Mouse (Mus musculus) erythroid progenitor cell, adult 5-6 weeks (primary cell): ENCODE measurements around the gene Fat1. TPM values are rescaled to one million over a fixed set of nuclear protein-coding genes. Genes with fewer than 3 reads are reported as not detected.

ENCODE experiments used
- ATAC-seq: replicated peaks from 2 replicates; pipeline ENCODE4 v1.8.0; 2016; ENCODE audit warnings: moderate number of reproducible peaks, mild to moderate bottlenecking, moderate TSS enrichment, inconsistent platforms; ENCODE audit not compliant: poor library complexity, low FRiP score, severe bottlenecking
- total RNA-seq, 2 experiments: library from RNA; stranded (forward) in 1 of 2; stranded (reverse) in 1 of 2; fragments of 150-400 nt in 1 of 2; fragments of 186-747, 209-891 nt in 1 of 2; gene quantifications; 2 replicates each; pipeline versions ENCODE4 v1.2.3 to v1.2.4; 2015 to 2017; ENCODE audit warnings: low replicate concordance in 2 of 2

The Fat1 gene
- total RNA-seq, 2 experiments from 2014 or later: not detected

- ATAC-seq: no peak
Measured at GRCm38 (mm10) chr8:44960455-44960854, 25.2 kb downstream of the Fat1 start.

DNA sequence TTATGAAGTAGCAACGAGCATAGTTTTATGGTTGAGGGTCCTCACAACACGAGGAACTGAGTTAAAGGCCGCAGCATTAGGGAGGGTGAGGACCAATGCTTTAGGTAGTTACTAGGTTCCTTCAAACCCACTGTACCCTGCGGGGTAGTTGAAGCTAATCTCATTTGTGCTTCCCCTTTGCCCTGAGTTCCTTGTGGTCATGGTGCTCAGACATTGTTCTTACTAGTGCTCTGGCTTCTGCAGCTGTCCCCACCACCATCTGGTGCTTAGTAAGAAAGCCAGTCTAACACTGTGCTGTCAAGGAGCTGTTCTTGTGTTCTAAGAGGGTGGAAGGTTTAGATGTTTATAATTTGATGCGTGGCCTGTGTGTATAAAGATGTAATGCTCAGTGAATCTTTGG, 25.7 kb downstream of the Fat1 start:
- no peak for ATAC-seq

DNA sequence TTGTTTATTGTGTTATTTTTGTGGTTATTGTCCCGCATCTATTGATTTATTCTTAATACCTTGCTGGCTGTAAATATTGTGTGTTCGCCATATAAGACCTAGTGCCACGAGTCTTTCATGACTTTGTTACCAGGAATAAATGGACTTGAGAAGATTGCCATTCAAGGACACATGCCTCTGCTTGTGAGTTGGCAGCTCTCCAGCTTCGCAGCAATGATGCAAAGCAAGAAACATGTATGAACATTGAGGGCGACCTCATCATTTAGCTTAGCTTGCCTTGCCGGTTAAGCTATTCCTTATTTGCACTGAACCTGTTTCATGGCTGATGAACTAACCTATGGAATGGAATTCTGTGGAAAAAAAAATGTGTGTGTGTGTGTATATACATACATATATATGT, 26.2 kb downstream of the Fat1 start:
- no peak for ATAC-seq

GRCm38 (mm10) chr8:44962572-44963231, 27.5 kb downstream of the Fat1 start:
- no peak for ATAC-seq

DNA sequence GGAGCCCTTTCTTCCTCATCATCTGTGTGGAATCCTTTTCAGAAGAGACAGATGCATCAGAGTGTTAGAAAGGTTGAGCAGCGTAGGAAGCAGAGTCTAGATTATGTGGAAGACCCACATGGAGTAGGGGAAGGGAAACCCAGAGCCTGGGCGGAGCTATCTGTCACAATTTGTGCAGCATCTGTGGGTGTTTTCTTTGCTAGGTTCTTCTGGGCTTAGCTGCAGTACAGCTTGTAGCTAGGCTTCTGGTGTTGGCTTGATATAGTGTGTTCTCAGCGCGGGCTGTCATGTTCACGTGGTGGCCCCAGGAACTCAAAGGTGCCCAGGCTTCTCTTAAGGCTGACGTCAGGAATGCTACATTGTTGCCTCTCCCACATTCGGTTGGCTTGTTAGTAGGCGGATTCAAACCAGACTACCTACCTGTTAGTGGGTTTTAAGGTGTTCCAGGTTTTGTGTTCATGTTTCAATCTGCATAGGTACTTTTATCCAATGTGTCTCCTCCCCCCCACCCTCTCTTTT, 32.3 kb downstream of the Fat1 start:
- no peak for ATAC-seq

- ATAC-seq: no peak
Measured at GRCm38 (mm10) chr8:44970093-44970492, 34.8 kb downstream of the Fat1 start.

DNA sequence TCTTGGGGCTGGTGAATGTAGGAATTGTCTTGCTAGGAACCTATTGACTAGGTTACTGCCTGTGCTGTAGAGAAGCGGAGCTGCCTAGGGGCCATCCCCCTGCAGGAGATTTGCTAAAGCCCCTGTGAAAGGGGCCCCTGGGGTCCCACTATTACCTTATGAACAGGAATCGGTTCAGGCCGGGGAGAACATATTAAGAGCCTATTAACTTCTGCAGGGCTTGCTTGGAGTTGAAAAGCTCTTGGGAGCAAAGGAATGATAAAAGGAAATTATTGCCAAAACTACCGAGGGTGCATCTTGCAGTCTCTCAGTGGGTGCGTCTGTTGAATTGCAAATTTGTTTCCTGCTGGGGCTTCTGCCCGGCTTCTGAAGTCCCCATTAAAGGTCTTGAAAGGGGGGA, 36.1 kb downstream of the Fat1 start:
- ATAC-seq: no peak

DNA sequence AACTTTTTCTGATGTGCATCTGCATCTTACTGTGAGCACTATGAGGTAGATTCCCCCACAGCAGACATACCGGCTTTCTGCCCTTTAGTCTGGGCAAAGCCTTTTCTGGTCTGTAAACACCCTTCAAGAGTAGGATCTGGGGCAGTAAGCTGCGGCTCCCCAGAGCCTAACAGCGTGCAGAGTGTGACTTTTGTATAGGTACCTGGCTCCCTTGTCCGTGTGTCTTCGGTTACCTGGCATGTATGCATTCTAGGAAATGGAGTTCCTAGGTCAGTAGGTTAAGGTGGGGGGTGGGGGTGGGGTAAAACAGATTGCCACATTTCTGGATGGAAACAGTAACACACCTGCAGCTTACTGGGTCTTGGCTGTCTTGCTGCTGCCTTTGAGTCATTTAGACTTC, 36.7 kb downstream of the Fat1 start:
- ATAC-seq: no peak

GRCm38 (mm10) chr8:44975113-44975512, 39.9 kb downstream of the Fat1 start:
- no peak for ATAC-seq

- no peak for ATAC-seq
Measured at GRCm38 (mm10) chr8:44975654-44976053, 40.4 kb downstream of the Fat1 start.

DNA sequence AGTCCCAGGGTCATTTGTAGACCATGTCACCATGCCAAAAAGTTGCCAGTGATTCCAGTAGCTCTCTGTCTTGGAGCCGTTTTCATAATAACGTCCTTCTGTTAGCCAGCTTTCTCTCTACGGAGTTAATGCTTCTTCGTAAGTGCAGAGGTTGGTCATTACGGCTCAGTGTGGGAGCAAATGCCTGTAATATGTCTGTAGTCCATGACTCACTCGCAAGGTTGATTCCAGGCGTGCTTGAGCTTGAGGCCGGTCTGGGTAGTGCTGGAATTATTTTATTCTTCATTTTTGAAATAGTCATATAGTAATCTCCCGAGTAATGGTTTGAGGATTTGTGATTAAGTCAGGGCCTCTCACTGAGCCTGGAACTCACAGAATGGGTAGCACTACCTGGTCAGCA, 43.4 kb downstream of the Fat1 start:
- ATAC-seq: no peak

GRCm38 (mm10) chr8:44979245-44979644, 44.0 kb downstream of the Fat1 start:
- no peak for ATAC-seq

DNA sequence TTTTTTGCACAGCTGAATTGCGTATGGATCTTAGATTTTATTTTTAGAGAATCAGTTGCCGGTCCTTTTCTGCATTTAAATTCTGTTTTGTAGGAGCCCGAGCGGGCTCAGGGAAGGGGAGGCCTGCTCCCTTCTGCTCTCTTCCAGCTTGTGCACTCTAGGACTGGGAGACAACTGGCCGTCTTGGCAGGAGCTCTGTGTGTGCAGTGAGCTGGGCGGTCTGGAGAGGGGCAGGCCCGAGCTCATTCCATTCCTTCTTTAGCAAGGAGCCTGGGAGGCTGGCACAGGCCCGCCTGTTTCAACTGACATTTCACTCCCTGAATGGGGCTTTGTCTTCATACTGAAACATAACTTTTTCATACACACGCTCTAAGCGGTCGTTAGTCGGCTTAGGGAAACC, 44.8 kb downstream of the Fat1 start:
- ATAC-seq: no peak

- no peak for ATAC-seq
Measured at GRCm38 (mm10) chr8:44985326-44986288, 50.4 kb downstream of the Fat1 start.

DNA sequence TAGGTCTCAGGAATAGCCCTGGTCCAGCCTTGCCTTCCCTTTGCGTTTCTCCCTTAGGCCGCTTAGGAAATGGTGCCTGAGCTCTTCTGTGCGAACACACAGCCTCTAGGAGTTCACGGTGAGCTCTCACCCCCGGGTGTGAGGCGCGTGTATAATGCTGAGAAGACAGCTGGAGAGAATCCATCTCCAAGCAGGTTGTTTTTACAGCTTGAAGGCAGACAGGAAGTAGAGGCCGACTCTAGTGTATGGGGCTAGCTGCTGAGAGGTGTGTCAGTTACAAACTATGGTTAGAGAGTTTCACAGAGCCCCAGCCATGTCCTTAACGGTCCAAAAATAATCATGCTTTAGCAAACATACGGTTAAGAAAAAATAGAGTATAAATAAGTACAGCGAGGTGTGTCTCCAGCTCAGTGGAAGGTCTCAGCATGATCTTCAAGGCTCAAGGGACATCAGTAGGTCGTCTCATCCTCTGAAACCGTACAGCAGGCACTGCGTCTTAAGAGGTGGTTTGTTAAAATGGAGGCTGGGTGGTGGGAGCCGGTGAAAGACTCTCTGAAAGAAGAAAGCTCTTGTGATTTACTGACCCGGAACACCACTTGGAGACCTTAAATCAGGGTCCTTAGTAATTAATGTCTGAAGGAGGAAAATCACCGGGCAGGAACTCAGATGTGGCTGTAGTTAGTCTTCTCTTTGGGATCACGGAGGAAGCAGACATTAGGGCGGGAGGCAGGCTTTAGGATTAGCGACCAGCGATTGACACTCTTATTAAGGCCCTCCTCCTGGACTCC, 56.6 kb downstream of the Fat1 start:
- ATAC-seq: no peak

GRCm38 (mm10) chr8:44992664-44993063, 57.4 kb downstream of the Fat1 start:
- no peak for ATAC-seq

DNA sequence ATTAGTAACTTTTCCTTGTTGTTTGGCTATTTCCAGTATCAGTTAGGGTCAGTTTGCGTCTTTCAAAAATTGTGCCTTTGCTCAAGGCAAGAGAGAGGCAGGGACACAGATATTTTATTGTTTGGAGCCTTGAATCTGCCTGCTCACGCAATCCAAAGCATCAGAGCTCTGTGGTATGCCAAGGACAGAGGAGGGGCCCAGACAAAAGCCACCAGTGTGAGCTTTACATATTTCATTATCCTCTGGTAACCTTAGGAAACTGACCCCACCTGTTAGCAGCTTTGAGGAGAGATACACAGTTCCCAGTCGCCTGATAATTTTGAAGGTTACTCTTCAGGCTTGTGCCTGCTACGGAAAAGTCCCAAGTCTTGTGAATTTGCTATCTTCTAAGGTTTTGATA, 58.1 kb downstream of the Fat1 start:
- no peak for ATAC-seq

GRCm38 (mm10) chr8:44996493-44996892, 61.2 kb downstream of the Fat1 start:
- no peak for ATAC-seq

DNA sequence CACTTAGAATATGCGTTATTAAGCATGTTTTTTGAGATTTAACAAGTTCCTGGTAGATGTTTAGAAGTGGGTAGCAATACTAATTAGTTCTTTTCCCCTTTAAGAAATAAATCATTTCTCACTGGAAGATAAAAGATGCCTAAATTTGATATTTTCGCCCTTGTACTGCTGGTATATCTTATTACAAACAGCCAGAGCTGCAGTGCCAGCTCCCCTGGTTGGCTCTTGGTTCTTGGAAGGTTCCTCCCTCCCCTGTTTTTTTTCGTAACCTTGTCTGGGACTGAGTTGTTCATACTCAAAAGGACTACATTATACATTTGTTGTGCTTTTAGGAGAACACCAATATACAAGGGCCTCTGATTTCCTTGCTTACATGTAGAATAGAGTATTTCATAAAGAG, 62.1 kb downstream of the Fat1 start:
- no peak for ATAC-seq

DNA sequence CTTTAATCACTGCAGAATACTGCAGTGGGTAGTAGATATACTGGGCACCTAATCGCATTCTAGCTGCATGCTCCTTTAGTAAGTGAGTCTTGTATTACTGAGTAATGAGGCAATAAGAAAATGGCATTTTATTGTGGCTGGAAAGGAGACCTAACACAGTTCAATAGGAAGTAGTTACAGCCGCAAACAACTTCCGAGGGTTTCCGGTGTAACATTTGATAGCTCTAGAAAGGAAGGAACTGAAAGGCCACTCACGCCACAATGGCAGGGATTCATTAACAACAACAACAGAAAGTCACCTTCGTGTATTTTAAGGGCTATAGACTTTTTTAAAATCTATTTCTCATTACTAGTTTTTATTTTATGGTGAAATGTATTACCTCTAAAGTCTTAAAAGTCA, 62.6 kb downstream of the Fat1 start:
- ATAC-seq: no peak
